Mouse (Mus musculus) naive thymus-derived CD4-positive, alpha-beta T cell, adult 5 months (primary cell): ENCODE measurements around the gene Tnfsf9. TPM values are rescaled to one million over a fixed set of nuclear protein-coding genes. Genes with fewer than 3 reads are reported as not detected.

Source experiments
- polyA plus RNA-seq: library from polyadenylated mRNA; unstranded; fragments of 100-300 nt; shearing (Covaris generic); gene quantifications from one replicate; pipeline ENCODE4 v1.2.1, GENCODE M21; 2017

Gene Tnfsf9
- 3.9 TPM for polyA plus RNA-seq

GRCm38 (mm10) chr17:57105181-57106034 is at the start of gene Tnfsf9:
Gene Tnfsf9, plus strand, starts transcription at chr17:57105325.

GRCm38 (mm10) chr17:57058891-57059485 is 46.1 kb upstream of the Tnfsf9 start, which contains the start of gene Crb3:
Gene Crb3, plus strand, starts transcription at chr17:57059105.

GRCm38 (mm10) chr17:57059486-57059977 is 45.6 kb upstream of the Tnfsf9 start, which contains the start of gene Slc25a23:
Gene Slc25a23, minus strand, starts transcription at chr17:57059863.

GRCm38 (mm10) chr17:57078336-57078735 is 26.8 kb upstream of the Tnfsf9 start, which contains the start of gene Dennd1c:
Gene Dennd1c, minus strand, starts transcription at chr17:57078514.

GRCm38 (mm10) chr17:57087049-57087832 is 17.9 kb upstream of the Tnfsf9 start, which contains the start of gene Tubb4a:
Gene Tubb4a, minus strand, starts transcription at chr17:57087782.

GRCm38 (mm10) chr17:57148994-57149803 is 44.1 kb downstream of the Tnfsf9 start, which contains the start of gene Cd70:
Gene Cd70, minus strand, starts transcription at chr17:57149777.

Other genes with a start within 250 kb of the Tnfsf9 start
- gene Acsbg2, start 230.9 kb upstream of the Tnfsf9 start, polyA plus RNA-seq, result not detected
- gene 1700061G19Rik, start 229.8 kb upstream of the Tnfsf9 start, polyA plus RNA-seq, result not detected
- gene Mllt1, start 169.9 kb upstream of the Tnfsf9 start, polyA plus RNA-seq, result 26.1 TPM
- gene Acer1, start 123.2 kb upstream of the Tnfsf9 start, polyA plus RNA-seq, result not detected
- 48.3 TPM for gene Clpp, start 115.0 kb upstream of the Tnfsf9 start, polyA plus RNA-seq
- gene Alkbh7, start 108.0 kb upstream of the Tnfsf9 start, polyA plus RNA-seq, result 17.1 TPM
- not detected for gene Pspn, start 105.3 kb upstream of the Tnfsf9 start, polyA plus RNA-seq
- gene Gtf2f1, start 94.0 kb upstream of the Tnfsf9 start, polyA plus RNA-seq, result 71.2 TPM
- gene Gm17949, start 93.9 kb upstream of the Tnfsf9 start, polyA plus RNA-seq, result 1.1 TPM
- gene Khsrp, start 73.8 kb upstream of the Tnfsf9 start, polyA plus RNA-seq, result 60.8 TPM
- not detected for gene Slc25a41, start 63.7 kb upstream of the Tnfsf9 start, polyA plus RNA-seq
- gene Crb3, start 46.2 kb upstream of the Tnfsf9 start, polyA plus RNA-seq, result 1.7 TPM
- 13.0 TPM for gene Slc25a23, start 45.5 kb upstream of the Tnfsf9 start, polyA plus RNA-seq
- 126 TPM for gene Dennd1c, start 26.8 kb upstream of the Tnfsf9 start, polyA plus RNA-seq
- 1.1 TPM for gene Tubb4a, start 17.5 kb upstream of the Tnfsf9 start, polyA plus RNA-seq
- gene Cd70, start 44.5 kb downstream of the Tnfsf9 start, polyA plus RNA-seq, result not detected
- not detected for gene Tnfsf14, start 88.9 kb downstream of the Tnfsf9 start, polyA plus RNA-seq
- not detected for gene C3, start 122.8 kb downstream of the Tnfsf9 start, polyA plus RNA-seq
- 56.3 TPM for gene Gpr108, start 143.1 kb downstream of the Tnfsf9 start, polyA plus RNA-seq
- 5.1 TPM for gene Trip10, start 144.1 kb downstream of the Tnfsf9 start, polyA plus RNA-seq
- gene Vav1, start 173.8 kb downstream of the Tnfsf9 start, polyA plus RNA-seq, result 198 TPM